Mouse (Mus musculus): ENCODE results near the gene Ppm1d. TPM values are rescaled to one million over a fixed set of nuclear protein-coding genes. Genes with fewer than 3 reads are reported as not detected.
A peak's percentile ranks its signal among the peaks of the same experiment; 100 is the strongest.

Ppm1d gene
- polyA plus RNA-seq, 1 experiment from 2014 or later, result 21.1 TPM

DNA sequence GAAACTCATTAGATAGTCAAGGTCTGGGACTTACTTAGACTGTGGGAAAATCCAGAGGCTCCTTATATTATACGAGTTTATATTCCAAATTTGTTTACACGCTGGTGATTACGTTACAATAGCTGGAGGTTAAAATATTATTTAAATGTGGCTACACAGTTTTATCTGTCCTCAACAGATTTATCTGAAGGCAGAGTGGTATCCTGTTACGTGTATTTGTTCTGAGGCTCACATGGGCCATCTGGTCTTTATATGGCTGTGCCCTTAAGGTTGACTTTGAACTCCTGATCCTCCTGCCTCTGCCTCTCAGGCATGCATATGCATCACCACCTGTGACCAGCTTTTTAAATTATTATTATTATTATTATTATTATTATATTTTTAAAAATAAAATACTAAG lies 42.8 kb downstream of the Ppm1d start:
- Histone ChIP-seq H3K27ac (no peak overlapping the region), H3K36me3 (replicated peaks; ENCODE audit: control insufficient read depth, insufficient read depth) (peaks cover 10% of the 10 kb centered on the region; the same call in 1 of the 2 replicates), H3K4me1 (replicated peaks; ENCODE audit: control insufficient read depth, insufficient read depth, low read length) (peaks cover 8% of the 10 kb centered on the region; the same call in 1 of the 2 replicates), H3K4me3 (replicated peaks; ENCODE audit: low read length) (peak overlapping the region; percentile 57), H3K9me3 (ENCODE audit: control insufficient read depth, low read length) (no peaks in the 10 kb centered on the region), H3K27me3 (ENCODE audit: control insufficient read depth, insufficient read depth, low read length) (no peaks in the 10 kb centered on the region), H3K4me2 (replicated peaks) (peak overlapping the region; percentile 65), H3K9ac (0 out of 2 replicates have a peak overlapping the region, but pooled peaks have one; percentile 68)
- ATAC-seq (ENCODE audit: low FRiP score) (no peak), DNase-seq (ENCODE audit: low spot score) (no peak)
- WGBS, result 79% methylated on average over 4 of the region's 4 CpGs

DNA sequence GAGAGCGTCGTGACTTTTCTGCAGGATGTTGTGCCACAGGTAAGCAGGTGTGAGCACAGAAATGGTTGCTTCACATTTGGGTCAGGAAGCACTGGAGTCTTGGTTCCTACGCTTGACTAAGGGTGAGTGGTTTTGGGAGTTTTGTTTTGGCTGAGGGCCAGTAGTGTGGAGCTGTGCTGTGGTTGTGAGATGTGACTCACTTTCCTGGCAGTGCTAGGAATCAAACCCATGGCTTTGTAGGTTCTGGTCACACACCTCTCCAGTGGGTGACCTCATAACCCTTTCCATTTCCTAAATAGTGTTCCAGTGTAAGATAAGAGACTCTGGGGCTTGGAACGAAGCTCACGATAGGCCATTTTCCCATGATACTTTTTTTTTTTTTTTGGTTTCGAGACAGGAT lies 48.6 kb downstream of the Ppm1d start:
- Histone ChIP-seq H3K4me1 (replicated peaks; ENCODE audit: control insufficient read depth, insufficient read depth, low read length) (no peaks in the 10 kb centered on the region), H3K27ac (no peak overlapping the region), H3K9me3 (ENCODE audit: control insufficient read depth, low read length) (no peaks in the 10 kb centered on the region), H3K36me3 (replicated peaks; ENCODE audit: control insufficient read depth, insufficient read depth) (peaks cover 49% of the 10 kb centered on the region), H3K4me3 (replicated peaks; ENCODE audit: low read length) (no peak overlapping the region), H3K9ac (no peak overlapping the region), H3K4me2 (replicated peaks) (no peak overlapping the region), H3K27me3 (ENCODE audit: control insufficient read depth, insufficient read depth, low read length) (no peaks in the 10 kb centered on the region)
- DNase-seq (ENCODE audit: low spot score) (no peak), ATAC-seq (ENCODE audit: low FRiP score) (no peak)
- 95% methylated on average over 6 of the region's 6 CpGs for WGBS

DNA sequence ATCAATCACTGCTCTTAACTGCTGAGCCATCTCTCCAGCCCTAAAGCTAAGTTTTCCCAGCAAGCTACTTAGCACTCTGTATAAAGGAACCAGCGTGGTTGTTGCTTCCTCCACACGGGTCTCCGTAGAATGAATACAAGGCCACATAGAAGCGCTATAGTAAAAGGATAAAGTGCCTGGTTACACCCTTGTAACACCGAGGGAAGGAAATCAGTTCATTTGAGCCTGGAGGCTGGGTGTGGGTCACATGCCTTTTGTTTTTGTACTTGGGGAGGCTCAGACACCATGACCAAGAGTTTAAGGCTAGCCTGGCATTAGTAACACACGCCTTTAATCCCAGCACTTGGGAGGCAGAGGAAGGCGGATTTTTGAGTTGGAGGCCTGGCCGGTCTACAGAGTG lies 50.6 kb downstream of the Ppm1d start:
- ATAC-seq (ENCODE audit: low FRiP score) (no peak), DNase-seq (ENCODE audit: low spot score) (no peak)
- H3K27me3 ChIP-seq (ENCODE audit: control insufficient read depth, insufficient read depth, low read length), result no peaks in the 10 kb centered on the region
- no peak overlapping the region for H3K4me3 ChIP-seq (replicated peaks; ENCODE audit: low read length)
- H3K9ac ChIP-seq, result no peak overlapping the region
- 87% methylated on average over 8 of the region's 8 CpGs for WGBS
- H3K36me3 ChIP-seq (replicated peaks; ENCODE audit: control insufficient read depth, insufficient read depth), result peaks cover 63% of the 10 kb centered on the region
- H3K9me3 ChIP-seq (ENCODE audit: control insufficient read depth, low read length), result no peaks in the 10 kb centered on the region
- no peak overlapping the region for H3K27ac ChIP-seq
- no peak overlapping the region for H3K4me2 ChIP-seq (replicated peaks)
- no peaks in the 10 kb centered on the region for H3K4me1 ChIP-seq (replicated peaks; ENCODE audit: control insufficient read depth, insufficient read depth, low read length)

DNA sequence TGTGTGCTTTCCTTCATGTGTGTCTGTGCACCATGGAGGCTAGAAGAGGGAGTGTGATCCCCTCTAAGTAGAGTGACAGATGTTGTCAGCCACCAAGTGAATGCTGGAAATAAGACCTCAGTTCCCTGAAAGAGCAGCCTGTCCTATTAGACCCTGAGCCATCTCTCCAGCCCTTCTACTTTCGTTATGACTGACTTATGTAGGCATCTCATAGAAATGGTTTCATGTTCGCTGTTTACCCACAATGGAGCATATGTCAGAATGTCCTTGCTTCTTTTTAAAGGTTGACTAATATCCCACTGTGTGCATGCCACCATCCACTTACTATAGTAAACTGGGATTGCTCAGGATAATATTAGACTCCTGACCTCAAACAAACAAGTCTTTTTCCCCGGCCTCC lies 55.1 kb downstream of the Ppm1d start:
- DNase-seq (ENCODE audit: low spot score) (no peak), ATAC-seq (ENCODE audit: low FRiP score) (no peak)
- Histone ChIP-seq H3K27ac (no peak overlapping the region), H3K27me3 (ENCODE audit: control insufficient read depth, insufficient read depth, low read length) (no peaks in the 10 kb centered on the region), H3K9ac (no peak overlapping the region), H3K9me3 (ENCODE audit: control insufficient read depth, low read length) (no peaks in the 10 kb centered on the region), H3K4me1 (replicated peaks; ENCODE audit: control insufficient read depth, insufficient read depth, low read length) (no peaks in the 10 kb centered on the region), H3K36me3 (replicated peaks; ENCODE audit: control insufficient read depth, insufficient read depth) (peaks cover 57% of the 10 kb centered on the region), H3K4me2 (replicated peaks) (no peak overlapping the region), H3K4me3 (replicated peaks; ENCODE audit: low read length) (no peak overlapping the region)
- WGBS, result 92% methylated on average over 3 of the region's 3 CpGs

DNA sequence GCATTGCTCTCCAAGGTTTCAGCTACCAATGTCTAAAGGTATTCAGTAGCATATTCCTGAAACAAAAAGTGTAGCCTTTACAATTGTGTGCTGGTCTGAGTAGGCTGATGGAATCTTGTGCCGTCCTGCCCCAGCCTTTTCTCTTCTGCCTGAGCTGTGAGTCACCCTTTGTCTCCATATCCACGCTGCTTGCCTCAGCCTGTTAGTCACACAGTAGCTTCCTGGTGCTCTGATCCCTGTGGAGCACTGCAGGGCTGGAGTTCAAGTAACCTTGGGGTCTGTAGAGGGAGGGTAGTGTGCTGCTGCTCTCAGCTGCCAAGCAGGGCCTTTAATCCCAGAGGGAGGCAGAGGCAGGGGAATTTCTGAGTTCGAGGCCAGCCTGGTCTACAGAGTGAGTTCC lies 56.8 kb downstream of the Ppm1d start:
- H3K9ac ChIP-seq, result no peak overlapping the region
- H3K4me3 ChIP-seq (replicated peaks; ENCODE audit: low read length), result no peak overlapping the region
- DNase-seq (ENCODE audit: low spot score) (no peak), ATAC-seq (ENCODE audit: low FRiP score) (no peak)
- no peak overlapping the region for H3K4me2 ChIP-seq (replicated peaks)
- H3K4me1 ChIP-seq (replicated peaks; ENCODE audit: control insufficient read depth, insufficient read depth, low read length), result no peaks in the 10 kb centered on the region
- H3K36me3 ChIP-seq (replicated peaks; ENCODE audit: control insufficient read depth, insufficient read depth), result peaks cover 59% of the 10 kb centered on the region
- 56% methylated on average over 3 of the region's 3 CpGs for WGBS
- no peaks in the 10 kb centered on the region for H3K9me3 ChIP-seq (ENCODE audit: control insufficient read depth, low read length)
- H3K27ac ChIP-seq, result no peak overlapping the region
- no peaks in the 10 kb centered on the region for H3K27me3 ChIP-seq (ENCODE audit: control insufficient read depth, insufficient read depth, low read length)

DNA sequence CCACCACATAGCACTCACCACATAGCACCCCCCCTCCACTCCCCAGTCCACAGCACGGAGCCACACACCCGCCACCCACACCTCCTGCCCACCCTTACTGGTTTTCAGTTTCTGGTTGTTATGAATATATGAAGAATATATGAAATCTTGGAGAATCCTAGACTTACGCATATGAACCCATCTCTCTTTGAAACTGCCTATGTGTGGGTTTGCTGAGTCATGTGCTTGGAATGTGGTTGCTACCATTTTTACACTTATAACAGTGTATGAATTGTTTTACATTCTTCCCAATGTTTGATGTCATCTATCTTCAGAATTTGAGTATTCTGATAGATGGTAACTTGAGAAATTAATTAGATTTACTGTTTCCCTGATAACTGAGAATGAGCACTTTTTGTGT lies 68.0 kb downstream of the Ppm1d start:
- Histone ChIP-seq H3K9me3 (ENCODE audit: control insufficient read depth, low read length) (no peaks in the 10 kb centered on the region), H3K4me1 (replicated peaks; ENCODE audit: control insufficient read depth, insufficient read depth, low read length) (no peaks in the 10 kb centered on the region), H3K4me2 (replicated peaks) (no peak overlapping the region), H3K36me3 (replicated peaks; ENCODE audit: control insufficient read depth, insufficient read depth) (peaks cover 9% of the 10 kb centered on the region; the same call in 1 of the 2 replicates), H3K4me3 (replicated peaks; ENCODE audit: low read length) (no peak overlapping the region), H3K27me3 (ENCODE audit: control insufficient read depth, insufficient read depth, low read length) (no peaks in the 10 kb centered on the region), H3K9ac (no peak overlapping the region), H3K27ac (no peak overlapping the region)
- ATAC-seq (ENCODE audit: low FRiP score) (no peak), DNase-seq (ENCODE audit: low spot score) (no peak)
- WGBS, result 87% methylated on average over 3 of the region's 3 CpGs

DNA sequence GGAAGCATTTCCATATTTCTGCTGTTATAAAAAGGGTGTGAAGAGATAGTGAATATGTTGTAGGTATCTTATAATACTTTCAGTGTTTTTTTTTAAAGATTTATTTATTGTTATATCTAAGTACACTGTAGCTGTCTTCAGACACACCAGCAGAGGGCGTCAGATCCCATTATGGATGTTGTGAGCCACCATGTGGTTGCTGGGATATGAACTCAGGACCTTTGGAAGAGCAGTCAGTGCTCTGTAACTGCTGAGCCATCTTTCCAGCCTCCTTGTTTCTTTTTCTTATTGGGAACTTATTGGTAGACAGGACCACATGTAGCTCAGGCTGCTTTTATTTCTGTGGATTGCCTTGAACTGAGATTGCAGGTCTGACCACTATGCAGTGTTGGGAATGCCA lies 69.0 kb downstream of the Ppm1d start:
- DNase-seq (ENCODE audit: low spot score) (no peak), ATAC-seq (ENCODE audit: low FRiP score) (no peak)
- Histone ChIP-seq H3K4me2 (replicated peaks) (no peak overlapping the region), H3K27me3 (ENCODE audit: control insufficient read depth, insufficient read depth, low read length) (no peaks in the 10 kb centered on the region), H3K36me3 (replicated peaks; ENCODE audit: control insufficient read depth, insufficient read depth) (0 out of 2 replicates have a peak, but pooled peaks cover 3% of the 10 kb centered on the region), H3K4me3 (replicated peaks; ENCODE audit: low read length) (no peak overlapping the region), H3K27ac (no peak overlapping the region), H3K9ac (no peak overlapping the region), H3K4me1 (replicated peaks; ENCODE audit: control insufficient read depth, insufficient read depth, low read length) (no peaks in the 10 kb centered on the region), H3K9me3 (ENCODE audit: control insufficient read depth, low read length) (no peaks in the 10 kb centered on the region)
- WGBS, result 27% methylated on average over 1 of the region's 1 CpGs

DNA sequence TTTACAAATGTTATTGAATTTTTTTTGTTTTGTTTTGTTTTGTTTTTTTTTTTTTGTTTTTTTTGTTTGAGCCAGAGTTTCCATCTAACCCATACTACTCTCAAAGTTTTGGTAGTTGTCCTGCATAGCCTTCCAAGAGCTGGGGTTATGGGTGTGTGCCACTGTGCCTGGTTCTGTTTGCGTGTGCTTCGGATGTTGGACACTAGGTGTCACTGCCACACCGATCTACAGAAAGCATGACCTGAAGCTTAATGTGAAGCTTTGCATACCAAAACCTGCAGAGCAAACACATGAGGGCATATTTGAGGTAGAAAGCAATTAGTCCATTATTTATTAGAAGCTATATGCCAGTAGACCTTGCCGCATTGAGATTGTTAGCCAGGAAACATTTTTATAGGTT lies 71.0 kb downstream of the Ppm1d start:
- H3K9me3 ChIP-seq (ENCODE audit: control insufficient read depth, low read length), result no peaks in the 10 kb centered on the region
- WGBS, result 22% methylated on average over 4 of the region's 4 CpGs

DNA sequence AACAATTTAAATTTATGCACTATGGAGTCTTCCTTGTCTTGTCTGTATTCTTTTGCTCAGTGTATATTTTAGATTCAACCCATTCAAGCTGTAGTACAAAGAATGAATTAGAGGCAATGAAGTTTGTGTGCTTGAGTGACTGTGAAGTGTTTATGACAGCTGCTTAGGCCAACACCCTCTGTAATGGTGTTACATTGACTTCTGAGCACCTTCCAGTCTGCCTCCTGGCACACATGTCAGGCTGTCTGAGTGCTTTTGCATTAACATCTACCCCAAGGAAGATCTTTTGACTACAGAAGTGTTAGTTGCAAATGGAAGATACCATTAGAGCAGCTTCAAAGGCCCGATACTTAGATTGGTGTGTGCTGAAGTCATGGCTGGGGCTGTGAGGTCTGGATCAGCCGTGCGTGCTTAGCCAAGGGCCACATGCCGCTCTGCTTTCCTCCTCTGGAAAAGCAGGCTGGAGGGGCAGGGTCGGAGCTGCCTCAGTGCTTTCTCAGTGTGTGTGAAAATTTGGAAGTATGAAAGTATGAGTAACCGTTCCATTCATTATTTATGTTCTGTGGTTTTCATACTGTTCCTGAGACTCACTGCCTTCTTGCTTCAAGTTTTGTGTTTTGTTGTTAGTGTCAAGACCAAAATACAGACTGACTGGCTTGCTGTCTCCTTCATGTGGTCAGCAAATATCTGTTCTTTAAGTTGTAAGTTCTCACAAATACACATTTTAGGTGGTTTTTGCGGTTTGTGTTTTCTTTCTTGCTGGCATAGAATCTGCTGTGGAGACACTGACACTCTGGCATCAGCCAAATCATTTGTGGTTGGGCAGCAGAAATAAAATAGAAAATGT lies 73.2 kb downstream of the Ppm1d start:
- Histone ChIP-seq H3K4me1 (replicated peaks; ENCODE audit: control insufficient read depth, insufficient read depth, low read length) (no peaks in the 10 kb centered on the region), H3K27me3 (ENCODE audit: control insufficient read depth, insufficient read depth, low read length) (no peaks in the 10 kb centered on the region), H3K36me3 (replicated peaks; ENCODE audit: control insufficient read depth, insufficient read depth) (no peaks in the 10 kb centered on the region), H3K4me2 (replicated peaks) (no peak overlapping the region), H3K9me3 (ENCODE audit: control insufficient read depth, low read length) (no peaks in the 10 kb centered on the region), H3K27ac (no peak overlapping the region), H3K9ac (no peak overlapping the region), H3K4me3 (replicated peaks; ENCODE audit: low read length) (no peak overlapping the region)
- no peak for ATAC-seq (ENCODE audit: low FRiP score)
- DNase-seq (ENCODE audit: low spot score), result no peak
- WGBS, result 82% methylated on average over 7 of the region's 7 CpGs

More for the DNA sequence above, 71.0 kb downstream of the Ppm1d start:
- ATAC-seq (ENCODE audit: low FRiP score) (peak; percentile 34; the same call in 1 of the 2 replicates), DNase-seq (ENCODE audit: low spot score) (peak; percentile 79)
- no peaks in the 10 kb centered on the region for H3K36me3 ChIP-seq (replicated peaks; ENCODE audit: control insufficient read depth, insufficient read depth)
- H3K27ac ChIP-seq, result no peak overlapping the region
- no peak overlapping the region for H3K4me2 ChIP-seq (replicated peaks)
- no peaks in the 10 kb centered on the region for H3K27me3 ChIP-seq (ENCODE audit: control insufficient read depth, insufficient read depth, low read length)
- H3K4me1 ChIP-seq (replicated peaks; ENCODE audit: control insufficient read depth, insufficient read depth, low read length), result no peaks in the 10 kb centered on the region
- no peak overlapping the region for H3K4me3 ChIP-seq (replicated peaks; ENCODE audit: low read length)
- H3K9ac ChIP-seq, result no peak overlapping the region
